Mouse (Mus musculus): ENCODE data around the gene Gm20388. TPM values are rescaled to one million over a fixed set of nuclear protein-coding genes. Genes with fewer than 3 reads are reported as not detected.

Gm20388 gene
- polyA plus RNA-seq, 1 experiment from 2014 or later = not detected

- Histone ChIP-seq H3K4me1 (replicated peaks; ENCODE audit: control insufficient read depth, insufficient read depth, low read length) (peaks cover 46% of the 10 kb centered on the region), H3K4me3 (ENCODE audit: low read length) (no peak overlapping the region), H3K4me2 (ENCODE audit: low read depth, low read length) (no peak overlapping the region), H3K9ac (ENCODE audit: low read length) (no peak overlapping the region), H3K27ac (ENCODE audit: low read length) (no peak overlapping the region), H3K27me3 (ENCODE audit: control insufficient read depth, insufficient read depth, low read depth, low read length) (no peaks in the 10 kb centered on the region), H3K9me3 (ENCODE audit: control insufficient read depth, low read length) (no peaks in the 10 kb centered on the region), H3K36me3 (ENCODE audit: control insufficient read depth, insufficient read depth, low read length) (no peaks in the 10 kb centered on the region)
- ATAC-seq (ENCODE audit: low read depth) = no peak
- WGBS = 74% methylated on average over 4 of the region's 4 CpGs
Measured at GRCm38 (mm10) chr8:120376215-120376614, 465.6 kb downstream of the Gm20388 start.

GRCm38 (mm10) chr8:120376847-120377802 is 466.5 kb downstream of the Gm20388 start:
- Histone ChIP-seq H3K27ac (ENCODE audit: low read length) (no peak overlapping the region; the same call in 1 of the 2 replicates), H3K4me2 (ENCODE audit: low read depth, low read length) (no peak overlapping the region), H3K4me1 (replicated peaks; ENCODE audit: control insufficient read depth, insufficient read depth, low read length) (peaks cover 49% of the 10 kb centered on the region), H3K9me3 (ENCODE audit: control insufficient read depth, low read length) (no peaks in the 10 kb centered on the region), H3K4me3 (ENCODE audit: low read length) (no peak overlapping the region), H3K27me3 (ENCODE audit: control insufficient read depth, insufficient read depth, low read depth, low read length) (no peaks in the 10 kb centered on the region), H3K36me3 (ENCODE audit: control insufficient read depth, insufficient read depth, low read length) (no peaks in the 10 kb centered on the region), H3K9ac (ENCODE audit: low read length) (no peak overlapping the region)
- peak; percentile 24; the same call in 1 of the 2 replicates for ATAC-seq (ENCODE audit: low read depth)
- WGBS = 45% methylated on average over 22 of the region's 22 CpGs

- WGBS = 66% methylated on average over 7 of the region's 7 CpGs
- ATAC-seq (ENCODE audit: low read depth) = no peak
- Histone ChIP-seq H3K36me3 (ENCODE audit: control insufficient read depth, insufficient read depth, low read length) (no peaks in the 10 kb centered on the region), H3K4me2 (ENCODE audit: low read depth, low read length) (no peak overlapping the region), H3K27ac (ENCODE audit: low read length) (no peak overlapping the region), H3K4me1 (replicated peaks; ENCODE audit: control insufficient read depth, insufficient read depth, low read length) (peaks cover 56% of the 10 kb centered on the region), H3K27me3 (ENCODE audit: control insufficient read depth, insufficient read depth, low read depth, low read length) (no peaks in the 10 kb centered on the region), H3K4me3 (ENCODE audit: low read length) (no peak overlapping the region), H3K9me3 (ENCODE audit: control insufficient read depth, low read length) (no peaks in the 10 kb centered on the region), H3K9ac (ENCODE audit: low read length) (no peak overlapping the region)
Measured at GRCm38 (mm10) chr8:120377803-120378189, 467.2 kb downstream of the Gm20388 start.

- no peak for ATAC-seq (ENCODE audit: low read depth)
- Histone ChIP-seq H3K27me3 (ENCODE audit: control insufficient read depth, insufficient read depth, low read depth, low read length) (no peaks in the 10 kb centered on the region), H3K4me1 (replicated peaks; ENCODE audit: control insufficient read depth, insufficient read depth, low read length) (peaks cover 61% of the 10 kb centered on the region), H3K36me3 (ENCODE audit: control insufficient read depth, insufficient read depth, low read length) (no peaks in the 10 kb centered on the region), H3K9me3 (ENCODE audit: control insufficient read depth, low read length) (no peaks in the 10 kb centered on the region), H3K4me2 (ENCODE audit: low read depth, low read length) (no peak overlapping the region), H3K9ac (ENCODE audit: low read length) (no peak overlapping the region; the same call in 1 of the 2 replicates), H3K27ac (ENCODE audit: low read length) (peak overlapping the region; percentile 10; the same call in 1 of the 2 replicates), H3K4me3 (ENCODE audit: low read length) (no peak overlapping the region)
- 22% methylated on average over 16 of the region's 16 CpGs for WGBS
Measured at GRCm38 (mm10) chr8:120378306-120378705, 467.7 kb downstream of the Gm20388 start.

- no peak overlapping the region; the same call in 1 of the 2 replicates for H3K9ac ChIP-seq (ENCODE audit: low read length)
- 61% methylated on average over 3 of the region's 3 CpGs for WGBS
Measured at GRCm38 (mm10) chr8:120379015-120379414, 468.4 kb downstream of the Gm20388 start.

GRCm38 (mm10) chr8:120381865-120382264 is 471.2 kb downstream of the Gm20388 start:
- WGBS = 58% methylated on average over 4 of the region's 4 CpGs
- ATAC-seq (ENCODE audit: low read depth) = no peak

More at GRCm38 (mm10) chr8:120379015-120379414, 468.4 kb downstream of the Gm20388 start:
- Histone ChIP-seq H3K9me3 (ENCODE audit: control insufficient read depth, low read length) (no peaks in the 10 kb centered on the region), H3K4me2 (ENCODE audit: low read depth, low read length) (no peak overlapping the region), H3K4me3 (ENCODE audit: low read length) (no peak overlapping the region), H3K4me1 (replicated peaks; ENCODE audit: control insufficient read depth, insufficient read depth, low read length) (peaks cover 66% of the 10 kb centered on the region), H3K27me3 (ENCODE audit: control insufficient read depth, insufficient read depth, low read depth, low read length) (no peaks in the 10 kb centered on the region), H3K27ac (ENCODE audit: low read length) (no peak overlapping the region), H3K36me3 (ENCODE audit: control insufficient read depth, insufficient read depth, low read length) (no peaks in the 10 kb centered on the region)
- ATAC-seq (ENCODE audit: low read depth) = no peak

GRCm38 (mm10) chr8:120382436-120383203 is 472.0 kb downstream of the Gm20388 start:
- Histone ChIP-seq H3K9ac (ENCODE audit: low read length) (peak overlapping the region; percentile 47; the same call in 1 of the 2 replicates), H3K4me1 (replicated peaks; ENCODE audit: control insufficient read depth, insufficient read depth, low read length) (peaks cover 40% of the 10 kb centered on the region), H3K4me2 (ENCODE audit: low read depth, low read length) (peak overlapping the region; percentile 32)

More at GRCm38 (mm10) chr8:120381865-120382264, 471.2 kb downstream of the Gm20388 start:
- Histone ChIP-seq H3K9me3 (ENCODE audit: control insufficient read depth, low read length) (no peaks in the 10 kb centered on the region), H3K4me2 (ENCODE audit: low read depth, low read length) (no peak overlapping the region), H3K4me3 (ENCODE audit: low read length) (no peak overlapping the region), H3K27me3 (ENCODE audit: control insufficient read depth, insufficient read depth, low read depth, low read length) (no peaks in the 10 kb centered on the region), H3K36me3 (ENCODE audit: control insufficient read depth, insufficient read depth, low read length) (no peaks in the 10 kb centered on the region), H3K9ac (ENCODE audit: low read length) (no peak overlapping the region), H3K4me1 (replicated peaks; ENCODE audit: control insufficient read depth, insufficient read depth, low read length) (peaks cover 48% of the 10 kb centered on the region), H3K27ac (ENCODE audit: low read length) (peak overlapping the region; percentile 89)

GRCm38 (mm10) chr8:120383204-120383560 is 472.5 kb downstream of the Gm20388 start:
- ATAC-seq (ENCODE audit: low read depth) = peak; percentile 9; the same call in 1 of the 2 replicates
- Histone ChIP-seq H3K4me2 (ENCODE audit: low read depth, low read length) (peak overlapping the region; percentile 32), H3K27ac (ENCODE audit: low read length) (peak overlapping the region; percentile 89), H3K36me3 (ENCODE audit: control insufficient read depth, insufficient read depth, low read length) (no peaks in the 10 kb centered on the region), H3K9ac (ENCODE audit: low read length) (peak overlapping the region; percentile 47; the same call in 1 of the 2 replicates), H3K9me3 (ENCODE audit: control insufficient read depth, low read length) (no peaks in the 10 kb centered on the region), H3K4me3 (ENCODE audit: low read length) (no peak overlapping the region), H3K4me1 (replicated peaks; ENCODE audit: control insufficient read depth, insufficient read depth, low read length) (peaks cover 35% of the 10 kb centered on the region), H3K27me3 (ENCODE audit: control insufficient read depth, insufficient read depth, low read depth, low read length) (no peaks in the 10 kb centered on the region)
- 64% methylated on average over 6 of the region's 6 CpGs for WGBS

More at GRCm38 (mm10) chr8:120382436-120383203, 472.0 kb downstream of the Gm20388 start:
- Histone ChIP-seq H3K4me3 (ENCODE audit: low read length) (no peak overlapping the region), H3K27ac (ENCODE audit: low read length) (peak overlapping the region; percentile 89), H3K27me3 (ENCODE audit: control insufficient read depth, insufficient read depth, low read depth, low read length) (no peaks in the 10 kb centered on the region), H3K36me3 (ENCODE audit: control insufficient read depth, insufficient read depth, low read length) (no peaks in the 10 kb centered on the region), H3K9me3 (ENCODE audit: control insufficient read depth, low read length) (no peaks in the 10 kb centered on the region)
- 41% methylated on average over 19 of the region's 19 CpGs for WGBS
- peak; percentile 89 for ATAC-seq (ENCODE audit: low read depth)

- Histone ChIP-seq H3K4me2 (ENCODE audit: low read depth, low read length) (no peak overlapping the region), H3K4me3 (ENCODE audit: low read length) (no peak overlapping the region), H3K27ac (ENCODE audit: low read length) (peak overlapping the region; percentile 89), H3K9ac (ENCODE audit: low read length) (peak overlapping the region; percentile 17; the same call in 1 of the 2 replicates), H3K36me3 (ENCODE audit: control insufficient read depth, insufficient read depth, low read length) (no peaks in the 10 kb centered on the region), H3K4me1 (replicated peaks; ENCODE audit: control insufficient read depth, insufficient read depth, low read length) (peaks cover 29% of the 10 kb centered on the region), H3K27me3 (ENCODE audit: control insufficient read depth, insufficient read depth, low read depth, low read length) (no peaks in the 10 kb centered on the region), H3K9me3 (ENCODE audit: control insufficient read depth, low read length) (no peaks in the 10 kb centered on the region)
- WGBS = 47% methylated on average over 6 of the region's 6 CpGs
- no peak for ATAC-seq (ENCODE audit: low read depth)
Measured at GRCm38 (mm10) chr8:120383713-120384112, 473.1 kb downstream of the Gm20388 start.
